Mouse (Mus musculus): ENCODE data around the gene Nav1. TPM values are rescaled to one million over a fixed set of nuclear protein-coding genes. Genes with fewer than 3 reads are reported as not detected.

Nav1 gene
- polyA plus RNA-seq (2012; rRNA removed; ENCODE audit: low replicate concordance), result 26.2 and 30.9 TPM in 2 replicates

DNA sequence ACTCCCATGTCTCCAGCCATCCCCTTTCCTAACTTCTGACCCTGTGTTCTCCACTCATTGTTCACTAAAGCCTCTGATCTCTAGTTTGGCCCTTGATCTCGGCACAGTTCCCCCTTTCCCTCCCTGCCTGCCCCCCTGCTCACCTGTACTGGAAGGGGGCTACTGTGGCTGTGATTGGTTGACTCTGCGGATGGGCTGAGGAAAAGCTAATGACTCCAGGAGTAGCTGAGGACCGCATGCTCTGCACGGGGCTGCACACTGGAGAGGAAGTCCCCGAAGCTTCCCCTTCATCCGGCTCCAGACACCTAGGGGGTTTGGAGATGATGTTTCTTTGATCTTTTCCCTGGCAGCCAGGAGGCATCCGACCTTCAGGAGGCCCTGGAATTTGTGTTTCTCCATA lies at the start of gene Nav1:
Nav1 (minus strand) TSS at position 277 of the 400 bp plus-strand sequence.

DNA sequence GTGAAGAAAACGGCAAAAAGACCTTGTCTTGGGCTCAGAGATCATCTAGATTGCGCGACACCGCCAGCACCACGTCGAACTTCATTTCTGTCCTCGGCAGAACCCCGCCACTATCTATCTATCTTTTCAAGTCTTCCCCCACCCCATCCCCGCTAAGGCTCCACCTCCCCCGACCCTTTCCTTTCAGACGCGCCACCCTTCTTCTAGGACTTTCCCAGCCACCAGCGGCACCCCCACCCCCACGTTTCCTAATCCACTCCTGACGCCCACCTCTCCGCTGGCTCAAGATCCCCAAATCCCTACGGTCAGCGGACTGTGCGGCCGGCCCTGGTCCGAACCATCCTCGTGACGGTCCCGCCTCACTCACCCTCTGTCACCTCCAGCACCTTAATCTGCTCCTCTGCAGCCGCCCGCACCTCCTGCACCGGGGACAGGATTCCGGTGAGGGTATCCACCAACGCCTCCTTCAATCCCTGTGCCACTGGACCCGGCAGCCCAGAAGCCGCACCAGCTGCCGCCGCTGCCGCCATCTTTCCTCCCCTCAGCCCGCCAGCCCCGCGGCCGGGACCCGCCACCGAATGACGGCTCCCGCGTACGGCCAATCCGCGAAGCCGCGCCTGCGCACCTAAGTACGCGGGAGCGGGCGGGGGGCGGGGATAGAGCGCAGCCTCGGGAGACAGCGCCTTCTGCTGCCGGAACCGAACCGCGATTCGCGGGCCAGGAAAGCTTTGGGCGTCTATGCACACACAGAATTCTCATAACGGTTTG lies 177.0 kb downstream of the Nav1 start, which contains the start of gene Ipo9:
Ipo9 (minus strand) TSS at position 599 of the 768 bp plus-strand sequence.

Other genes with a start within 250 kb of the Nav1 start
- gene Shisa4, start 232.1 kb downstream of the Nav1 start, polyA plus RNA-seq (2012; rRNA removed; ENCODE audit: low replicate concordance), result 16.4 and 81.4 TPM in 2 replicates
- 109 and 182 TPM in 2 replicates for gene Ipo9, start 176.8 kb downstream of the Nav1 start, polyA plus RNA-seq (2012; rRNA removed; ENCODE audit: low replicate concordance)
- gene Csrp1, start 112.8 kb upstream of the Nav1 start, polyA plus RNA-seq (2012; rRNA removed; ENCODE audit: low replicate concordance), result 217 and 315 TPM in 2 replicates
- gene Phlda3, start 158.8 kb upstream of the Nav1 start, polyA plus RNA-seq (2012; rRNA removed; ENCODE audit: low replicate concordance), result 329 and 543 TPM in 2 replicates
- 0.56 and 2.8 TPM in 2 replicates for gene Tnni1, start 172.1 kb upstream of the Nav1 start, polyA plus RNA-seq (2012; rRNA removed; ENCODE audit: low replicate concordance)
- gene Lad1, start 211.3 kb upstream of the Nav1 start, polyA plus RNA-seq (2012; rRNA removed; ENCODE audit: low replicate concordance), result 28.3 and 37.5 TPM in 2 replicates
- 0.39 and 1.3 TPM in 2 replicates for gene Tnnt2, start 229.1 kb upstream of the Nav1 start, polyA plus RNA-seq (2012; rRNA removed; ENCODE audit: low replicate concordance)

Data from mammary gland, adult 2 months (tissue).